Mouse (Mus musculus) heart, embryonic 13.5 days (tissue): Measurements from ENCODE around the gene Gm9803. TPM values are rescaled to one million over a fixed set of nuclear protein-coding genes. Genes with fewer than 3 reads are reported as not detected.

Source experiments
- ATAC-seq: fragments of 200-750 bp; cut with Nextera tagmentation; 2 replicates; pipeline ENCODE4 v1.8.0; 2017; ENCODE audit warnings: moderate TSS enrichment; ENCODE audit not compliant: insufficient number of reproducible peaks, low FRiP score, low TSS enrichment; ENCODE audit errors: extremely low read depth
- H3K27ac ChIP-seq: fragments of 300-500 bp; sonication (generic); replicated peaks from 2 replicates; pipeline ENCODE4 v1.5.1; 2015; ENCODE audit warnings: moderate library complexity, mild to moderate bottlenecking, inconsistent platforms
- H3K27me3 ChIP-seq: fragments of 300-500 bp; sonication (generic); replicated peaks from 2 replicates; pipeline ENCODE4 v1.6.1; 2015; ENCODE audit warnings: mild to moderate bottlenecking, inconsistent platforms
- H3K36me3 ChIP-seq: fragments of 300-500 bp; sonication (generic); 2 replicates; pipeline ENCODE4 v1.6.1; 2015; ENCODE audit warnings: mild to moderate bottlenecking, inconsistent platforms
- H3K4me1 ChIP-seq: fragments of 300-500 bp; sonication (generic); 2 replicates; pipeline ENCODE4 v1.6.1; 2015; ENCODE audit warnings: inconsistent platforms
- H3K4me2 ChIP-seq: fragments of 300-500 bp; sonication (generic); 2 replicates; pipeline ENCODE4 v1.6.1; 2015; ENCODE audit warnings: inconsistent platforms, mild to moderate bottlenecking, moderate library complexity
- H3K4me3 ChIP-seq: fragments of 300-500 bp; sonication (generic); 2 replicates; pipeline ENCODE4 v1.5.1; 2015; ENCODE audit warnings: moderate library complexity, mild to moderate bottlenecking, inconsistent platforms
- H3K9ac ChIP-seq: fragments of 300-500 bp; sonication (generic); 2 replicates; pipeline ENCODE4 v1.6.1; 2015; ENCODE audit warnings: inconsistent platforms, mild to moderate bottlenecking, moderate library complexity
- H3K9me3 ChIP-seq: fragments of 300-500 bp; sonication (generic); 2 replicates; pipeline ENCODE4 v1.6.1; 2016; ENCODE audit warnings: inconsistent platforms
- WGBS: fragments of 180-500 bp; shearing (Covaris S2); methylation state at CpG from one replicate; pipeline ENCODE4 v1.1.7; 2015; ENCODE audit warnings: mixed read lengths; 5-methylcytosine and 5-hydroxymethylcytosine counted together
- polyA plus RNA-seq: library from polyadenylated mRNA; unstranded; fragments of >200 nt; fragmentation: Nextera tagmentation; extraction: Ambion mirVana; gene quantifications from 2 replicates; pipeline ENCODE4 v1.2.1, GENCODE M21; 2015

The Gm9803 gene
- polyA plus RNA-seq, 1 experiment from 2014 or later: 14.9 TPM

GRCm38 (mm10) chr10:43516992-43517660, 6.8 kb upstream of the Gm9803 start:
- H3K4me3 ChIP-seq: no peak overlapping the region
- 69% methylated on average over 6 of the region's 6 CpGs for WGBS
- no peak overlapping the region for H3K4me2 ChIP-seq
- H3K36me3 ChIP-seq: peaks cover 26% of the 10 kb centered on the region
- H3K9me3 ChIP-seq: no peaks in the 10 kb centered on the region
- no peak for ATAC-seq
- no peak overlapping the region for H3K27ac ChIP-seq
- no peak overlapping the region for H3K9ac ChIP-seq
- H3K27me3 ChIP-seq: no peaks in the 10 kb centered on the region
- peaks cover 11% of the 10 kb centered on the region for H3K4me1 ChIP-seq

GRCm38 (mm10) chr10:43517836-43518235, 6.0 kb upstream of the Gm9803 start:
- Histone ChIP-seq H3K9ac (no peak overlapping the region), H3K36me3 (peaks cover 21% of the 10 kb centered on the region), H3K27ac (no peak overlapping the region), H3K27me3 (no peaks in the 10 kb centered on the region), H3K9me3 (no peaks in the 10 kb centered on the region), H3K4me2 (no peak overlapping the region), H3K4me1 (peaks cover 11% of the 10 kb centered on the region), H3K4me3 (no peak overlapping the region)
- ATAC-seq: no peak
- 66% methylated on average over 4 of the region's 4 CpGs for WGBS

DNA sequence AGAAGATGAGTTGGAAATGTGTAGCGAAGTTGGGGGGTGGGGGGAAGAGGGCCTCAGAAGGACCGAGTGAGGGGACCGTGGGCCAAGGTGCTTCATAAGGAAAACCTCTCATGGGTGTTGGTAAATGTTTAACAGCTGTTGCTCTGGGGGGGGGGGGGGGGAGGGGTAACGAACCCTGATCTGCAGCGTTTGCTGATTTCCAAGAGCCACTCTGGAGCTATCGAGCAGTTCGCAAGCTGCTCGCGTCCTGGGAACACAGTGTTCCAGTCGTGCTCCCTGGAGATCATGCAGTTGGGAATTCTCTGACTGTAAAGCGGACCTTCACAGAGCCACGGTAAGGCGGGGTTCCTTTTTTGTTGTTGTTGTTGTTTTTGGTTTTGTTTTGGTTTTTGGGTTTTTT, 5.5 kb upstream of the Gm9803 start:
- H3K36me3 ChIP-seq: peaks cover 15% of the 10 kb centered on the region
- H3K27me3 ChIP-seq: no peaks in the 10 kb centered on the region
- H3K27ac ChIP-seq: no peak overlapping the region
- H3K9me3 ChIP-seq: no peaks in the 10 kb centered on the region
- no peak overlapping the region for H3K9ac ChIP-seq
- WGBS: 74% methylated on average over 12 of the region's 13 CpGs
- no peak overlapping the region for H3K4me2 ChIP-seq
- no peak for ATAC-seq
- peaks cover 11% of the 10 kb centered on the region for H3K4me1 ChIP-seq
- H3K4me3 ChIP-seq: no peak overlapping the region

DNA sequence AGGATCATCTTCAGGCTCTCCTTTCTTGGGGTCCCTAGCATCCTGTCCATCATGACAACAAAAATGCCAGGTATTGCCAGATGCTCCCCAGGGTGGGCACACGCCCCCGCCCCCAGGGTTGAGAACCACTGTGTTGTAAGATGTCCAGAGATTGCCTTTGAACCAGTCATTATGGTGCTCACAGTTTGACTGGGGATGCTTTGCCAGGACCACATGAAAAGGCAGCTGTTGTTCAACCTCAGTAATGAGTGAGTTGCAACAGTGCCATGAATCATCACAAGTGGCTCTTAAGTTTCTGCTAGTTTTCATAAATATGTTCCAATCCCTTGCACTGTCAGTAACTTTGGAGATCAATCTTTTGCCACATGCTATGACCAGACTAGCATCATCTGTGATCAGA, 3.9 kb upstream of the Gm9803 start:
- 94% methylated on average over 2 of the region's 2 CpGs for WGBS

GRCm38 (mm10) chr10:43527283-43528269, 3.7 kb downstream of the Gm9803 start:
- H3K27me3 ChIP-seq: no peaks in the 10 kb centered on the region
- H3K9ac ChIP-seq: no peak overlapping the region; the same call in 1 of the 2 replicates
- H3K27ac ChIP-seq: no peak overlapping the region
- no peaks in the 10 kb centered on the region for H3K9me3 ChIP-seq
- WGBS: 66% methylated on average over 15 of the region's 15 CpGs
- H3K4me3 ChIP-seq: no peak overlapping the region
- H3K4me1 ChIP-seq: no peaks in the 10 kb centered on the region; the same call in 1 of the 2 replicates
- no peak for ATAC-seq
- peaks cover 83% of the 10 kb centered on the region for H3K36me3 ChIP-seq
- H3K4me2 ChIP-seq: no peak overlapping the region

More for the DNA sequence above, 3.9 kb upstream of the Gm9803 start:
- no peak for ATAC-seq
- H3K4me3 ChIP-seq: no peak overlapping the region
- H3K9me3 ChIP-seq: no peaks in the 10 kb centered on the region
- H3K27me3 ChIP-seq: no peaks in the 10 kb centered on the region
- H3K4me2 ChIP-seq: no peak overlapping the region
- peaks cover 16% of the 10 kb centered on the region for H3K36me3 ChIP-seq
- no peak overlapping the region for H3K9ac ChIP-seq
- H3K4me1 ChIP-seq: peaks cover 11% of the 10 kb centered on the region
- no peak overlapping the region for H3K27ac ChIP-seq

- H3K36me3 ChIP-seq: peaks cover 63% of the 10 kb centered on the region
These were observed 10.5 kb downstream of the Gm9803 start for GRCm38 (mm10) chr10:43534382-43534781.

GRCm38 (mm10) chr10:43537652-43538051, 13.8 kb downstream of the Gm9803 start:
- H3K36me3 ChIP-seq: peaks cover 30% of the 10 kb centered on the region
- H3K4me3 ChIP-seq: no peak overlapping the region
- H3K4me2 ChIP-seq: no peak overlapping the region
- H3K27ac ChIP-seq: no peak overlapping the region
- ATAC-seq: no peak
- H3K9me3 ChIP-seq: no peaks in the 10 kb centered on the region
- peak overlapping the region; percentile 47 for H3K9ac ChIP-seq
- H3K4me1 ChIP-seq: peaks cover 31% of the 10 kb centered on the region
- 85% methylated on average over 7 of the region's 7 CpGs for WGBS
- H3K27me3 ChIP-seq: no peaks in the 10 kb centered on the region

More at GRCm38 (mm10) chr10:43534382-43534781, 10.5 kb downstream of the Gm9803 start:
- 59% methylated on average over 1 of the region's 1 CpGs for WGBS
- Histone ChIP-seq H3K27me3 (no peaks in the 10 kb centered on the region), H3K4me3 (no peak overlapping the region), H3K27ac (no peak overlapping the region), H3K4me2 (no peak overlapping the region), H3K4me1 (peaks cover 24% of the 10 kb centered on the region), H3K9me3 (no peaks in the 10 kb centered on the region), H3K9ac (no peak overlapping the region)
- no peak for ATAC-seq

DNA sequence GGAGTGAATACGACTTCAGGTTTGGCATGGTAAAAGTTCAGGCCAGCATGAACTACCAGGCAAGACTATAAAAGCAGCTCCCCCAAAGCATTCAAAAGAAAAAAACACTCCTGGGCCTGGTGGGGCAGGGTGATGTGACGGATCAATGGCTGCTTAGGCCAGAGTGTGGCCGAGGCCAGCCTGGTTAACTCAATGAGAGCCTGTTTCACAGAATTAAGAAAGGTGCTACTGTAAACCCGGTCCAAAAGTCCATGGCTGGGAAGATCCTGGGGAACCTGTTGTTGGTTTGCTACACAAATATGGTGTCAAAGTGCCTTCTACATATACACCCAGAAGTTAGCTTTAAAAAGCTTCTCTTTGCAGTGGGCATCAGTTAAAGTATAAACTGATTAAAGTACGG, 14.9 kb downstream of the Gm9803 start:
- no peak for ATAC-seq
- Histone ChIP-seq H3K4me3 (no peak overlapping the region), H3K27me3 (no peaks in the 10 kb centered on the region), H3K9ac (peak overlapping the region; percentile 96), H3K4me1 (peaks cover 31% of the 10 kb centered on the region), H3K9me3 (no peaks in the 10 kb centered on the region), H3K4me2 (peak overlapping the region; percentile 81; the same call in 1 of the 2 replicates), H3K36me3 (peaks cover 21% of the 10 kb centered on the region), H3K27ac (no peak overlapping the region)
- WGBS: 84% methylated on average over 5 of the region's 5 CpGs

GRCm38 (mm10) chr10:43539746-43540310, 15.9 kb downstream of the Gm9803 start:
- peak overlapping the region; percentile 81 for H3K4me2 ChIP-seq
- WGBS: 14% methylated on average over 12 of the region's 12 CpGs
- no peaks in the 10 kb centered on the region for H3K9me3 ChIP-seq
- H3K4me3 ChIP-seq: peak overlapping the region; percentile 86
- peaks cover 18% of the 10 kb centered on the region for H3K36me3 ChIP-seq
- H3K27ac ChIP-seq: peak overlapping the region; percentile 90
- H3K27me3 ChIP-seq: no peaks in the 10 kb centered on the region
- H3K4me1 ChIP-seq: peaks cover 26% of the 10 kb centered on the region
- peak overlapping the region; percentile 96 for H3K9ac ChIP-seq
- no peak for ATAC-seq

- Histone ChIP-seq H3K4me2 (peak within 1 kb of the TSS; percentile 81), H3K27me3 (no peaks in the 10 kb centered on the region), H3K4me3 (peak within 1 kb of the TSS; percentile 86)
These were observed 16.7 kb downstream of the Gm9803 start, which contains the start of gene 1700021F05Rik for GRCm38 (mm10) chr10:43540442-43541152. Gene 1700021F05Rik, minus strand, starts transcription at chr10:43540994.

More at GRCm38 (mm10) chr10:43540442-43541152, 16.7 kb downstream of the Gm9803 start, which contains the start of gene 1700021F05Rik:
- Histone ChIP-seq H3K36me3 (peaks cover 10% of the 10 kb centered on the region), H3K9me3 (no peaks in the 10 kb centered on the region), H3K4me1 (peaks cover 26% of the 10 kb centered on the region), H3K27ac (peak within 1 kb of the TSS; percentile 90), H3K9ac (peak within 1 kb of the TSS; percentile 96)
- ATAC-seq: peak; percentile 98
- under 1% methylated on average over 56 of the region's 56 CpGs for WGBS
